Mouse (Mus musculus) splenic B cell, adult 2 months (primary cell): Measurements from ENCODE around the gene Klhdc1.

Source experiments
- DNase-seq: peaks from one replicate; pipeline ENCODE4 v3.0.0-alpha.2; 2011; ENCODE audit warnings: low read depth, low spot score
- H3K27me3 ChIP-seq: 2 replicates; pipeline ENCODE4 v1.6.1; 2012; ENCODE audit warnings: mild to moderate bottlenecking, low read length, moderate library complexity, mixed read lengths; ENCODE audit not compliant: control insufficient read depth, poor library complexity, insufficient read depth, severe bottlenecking
- H3K36me3 ChIP-seq: 2 replicates; pipeline ENCODE4 v1.6.1; 2012; ENCODE audit warnings: mild to moderate bottlenecking, low read length, moderate library complexity, mixed read lengths; ENCODE audit not compliant: control insufficient read depth, poor library complexity, insufficient read depth, severe bottlenecking

The Klhdc1 gene

DNA sequence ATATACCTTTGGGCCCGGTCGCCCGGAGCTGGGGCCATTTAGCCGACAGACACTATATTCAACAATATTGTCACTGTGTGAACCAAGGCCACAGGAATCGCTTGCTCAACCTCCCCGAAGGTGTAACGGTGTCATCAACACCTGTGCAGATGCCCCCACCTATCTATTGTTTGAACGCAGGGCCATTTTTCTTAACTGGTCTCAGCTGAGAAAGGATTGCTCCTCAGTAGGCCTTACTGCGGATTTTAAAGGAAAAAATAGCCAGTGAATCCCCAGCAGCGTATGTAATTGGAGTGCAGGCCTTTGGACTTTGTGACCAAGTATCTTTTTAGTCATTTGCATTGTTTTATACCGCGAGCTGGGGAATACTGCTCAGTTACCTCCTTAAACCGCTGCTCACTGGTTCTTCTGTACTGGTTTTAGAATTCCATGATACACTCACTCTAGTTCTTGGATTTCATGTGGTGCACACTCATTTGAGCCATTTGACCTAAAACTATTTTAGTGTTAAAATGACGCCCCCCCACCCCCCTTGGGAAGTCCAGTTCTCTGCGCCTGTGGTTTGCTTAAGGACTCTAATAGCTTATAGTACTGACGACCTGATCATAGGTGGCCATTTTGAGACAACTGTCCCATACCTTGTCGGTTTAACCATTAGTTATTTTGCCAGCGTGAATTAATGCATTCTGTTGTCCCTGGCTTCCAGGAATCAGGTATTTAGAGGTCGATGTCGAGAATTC is 56.6 kb downstream of the Klhdc1 start:
- Histone ChIP-seq H3K36me3 (no peaks in the 10 kb centered on the region), H3K27me3 (no peaks in the 10 kb centered on the region)
- no peak for DNase-seq

DNA sequence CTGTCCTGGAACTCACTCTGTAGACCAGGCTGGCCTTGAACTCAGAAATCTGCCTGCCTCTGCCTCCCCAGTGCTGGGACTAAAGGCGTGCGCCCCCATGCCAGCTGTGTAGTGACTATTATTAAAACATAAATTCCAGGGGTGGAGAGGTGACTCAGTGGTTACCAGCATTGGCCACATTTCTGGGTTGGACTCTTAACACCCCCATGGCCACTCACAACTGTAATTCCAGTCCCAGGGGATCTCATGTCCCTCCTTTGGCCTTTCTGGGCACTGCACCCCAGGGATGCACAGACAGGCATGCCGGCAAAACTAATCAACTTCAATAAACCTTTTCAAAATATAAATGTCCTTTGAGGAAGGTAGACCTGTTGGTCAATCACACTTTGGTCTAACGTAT is 57.3 kb downstream of the Klhdc1 start:
- DNase-seq: no peak
- Histone ChIP-seq H3K27me3 (no peaks in the 10 kb centered on the region), H3K36me3 (no peaks in the 10 kb centered on the region)

DNA sequence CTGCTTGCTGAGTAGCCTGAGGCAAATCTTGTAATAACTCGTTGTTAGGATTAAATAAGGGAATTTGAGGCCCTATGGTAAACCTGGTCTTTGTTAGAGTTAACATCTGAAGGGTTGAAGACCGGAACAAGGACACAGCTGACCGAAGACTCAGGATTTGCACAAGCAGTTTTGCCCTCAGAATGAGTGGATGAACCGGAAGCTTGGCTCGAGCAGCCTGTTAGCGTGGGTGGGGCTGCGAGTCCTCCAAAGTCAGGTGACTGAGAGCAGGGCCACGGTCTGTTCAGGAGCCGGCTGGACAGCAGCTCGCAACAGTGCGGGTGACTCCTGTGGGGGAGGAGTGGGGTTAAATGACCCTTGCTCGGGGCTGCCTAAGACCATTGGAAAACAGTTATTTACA is 58.3 kb downstream of the Klhdc1 start:
- no peak for DNase-seq
- Histone ChIP-seq H3K36me3 (no peaks in the 10 kb centered on the region), H3K27me3 (no peaks in the 10 kb centered on the region)

DNA sequence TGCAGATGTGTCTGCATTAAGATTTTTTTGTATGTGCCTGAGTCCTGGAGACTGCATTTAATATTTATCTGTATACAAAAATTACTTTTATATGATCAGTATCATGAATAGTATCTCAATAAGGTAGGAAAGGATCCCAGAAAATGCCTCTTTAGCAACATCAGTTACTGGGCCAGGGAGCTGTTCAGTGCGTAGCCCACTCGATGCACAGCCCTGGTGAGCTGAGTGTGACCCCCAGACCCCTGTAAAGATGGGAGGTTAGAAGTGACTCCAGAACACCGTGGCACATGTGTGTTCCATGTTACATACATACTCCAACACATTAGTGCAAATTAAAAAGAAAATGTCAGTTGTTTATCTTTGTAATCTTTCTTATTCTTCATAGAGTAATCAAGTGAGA is 58.9 kb downstream of the Klhdc1 start:
- DNase-seq: no peak
- no peaks in the 10 kb centered on the region for H3K27me3 ChIP-seq
- H3K36me3 ChIP-seq: no peaks in the 10 kb centered on the region; the same call in 1 of the 2 replicates

DNA sequence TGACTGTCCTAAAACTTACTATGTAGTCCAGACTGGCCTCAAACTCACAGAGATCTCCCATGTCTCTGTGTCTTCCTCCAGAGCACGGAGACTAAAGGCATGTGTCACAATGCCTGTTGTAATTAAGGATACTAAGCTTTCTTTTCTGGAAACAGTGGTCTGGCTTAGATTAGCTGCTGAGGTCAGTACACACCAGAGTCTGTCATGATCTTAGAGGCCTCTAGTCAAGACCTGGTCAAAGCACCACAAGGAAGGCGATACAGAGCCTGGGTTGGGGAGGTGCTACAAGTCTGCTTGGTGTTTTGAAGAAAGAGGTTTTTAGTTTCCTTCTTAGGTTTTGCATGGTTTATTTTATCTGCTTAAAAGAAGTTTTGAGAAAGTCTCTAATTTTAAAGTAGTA is 59.4 kb downstream of the Klhdc1 start:
- no peaks in the 10 kb centered on the region for H3K27me3 ChIP-seq
- no peak for DNase-seq
- H3K36me3 ChIP-seq: peaks cover 5% of the 10 kb centered on the region

DNA sequence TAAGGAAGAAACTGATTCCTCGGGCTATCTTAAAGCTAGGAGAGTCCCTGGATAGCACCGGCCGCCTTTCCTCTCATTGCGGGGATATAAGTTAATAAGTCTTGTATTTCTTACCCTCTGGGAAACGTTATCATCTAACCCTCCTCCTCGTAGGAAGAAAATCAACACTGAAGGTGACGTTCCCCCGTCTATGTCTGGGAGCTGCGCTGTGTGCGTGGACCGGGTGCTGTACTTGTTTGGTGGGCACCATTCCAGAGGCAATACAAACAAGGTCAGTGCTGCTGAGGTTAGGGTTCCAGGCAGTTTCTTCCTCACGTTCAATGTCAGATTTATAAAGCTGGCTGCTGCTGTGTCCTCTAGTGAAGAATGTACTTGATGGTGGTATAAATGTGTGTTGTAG is 61.2 kb downstream of the Klhdc1 start:
- DNase-seq: no peak
- Histone ChIP-seq H3K27me3 (no peaks in the 10 kb centered on the region), H3K36me3 (peaks cover 5% of the 10 kb centered on the region)

DNA sequence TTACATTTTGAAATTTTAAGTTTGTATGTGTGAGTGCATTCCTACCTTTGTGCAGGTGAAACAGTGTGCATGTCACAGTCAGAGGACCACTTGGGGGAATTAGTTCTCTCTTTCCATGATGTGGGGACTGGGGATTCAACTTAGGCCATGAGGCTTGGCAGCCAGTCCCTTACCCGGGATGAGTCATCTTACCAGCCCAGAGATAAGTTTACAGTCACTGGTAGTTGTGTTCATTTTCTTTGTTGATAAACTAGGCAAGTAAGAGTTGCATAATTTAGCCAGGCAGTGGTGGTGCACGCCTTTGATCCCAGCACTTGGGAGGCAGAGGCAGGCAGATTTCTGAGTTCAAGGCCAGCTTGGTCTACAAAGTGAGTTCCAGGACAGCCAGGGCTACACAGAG is 63.1 kb downstream of the Klhdc1 start:
- no peak for DNase-seq
- Histone ChIP-seq H3K36me3 (peaks cover 6% of the 10 kb centered on the region), H3K27me3 (no peaks in the 10 kb centered on the region)

DNA sequence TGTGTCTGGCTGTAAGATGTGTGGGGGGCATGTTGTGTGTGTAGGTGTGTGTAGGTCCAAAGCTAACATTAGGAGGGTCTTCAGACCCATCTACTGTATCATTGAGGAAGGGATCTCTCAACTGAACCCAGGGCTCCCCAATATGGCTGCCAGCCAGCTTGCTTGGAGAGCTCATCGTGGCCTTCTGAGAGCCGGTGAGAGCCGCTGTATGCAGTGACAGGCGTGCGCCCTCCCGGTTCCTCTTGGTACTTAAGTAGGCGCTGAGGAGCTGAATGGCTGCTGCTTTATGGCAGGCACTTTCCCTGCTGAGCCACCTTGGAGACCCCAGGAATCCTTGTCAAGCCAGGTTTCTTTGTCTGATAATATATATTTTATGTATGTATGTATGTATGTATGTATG is 65.4 kb downstream of the Klhdc1 start:
- H3K27me3 ChIP-seq: no peaks in the 10 kb centered on the region
- H3K36me3 ChIP-seq: peaks cover 12% of the 10 kb centered on the region
- DNase-seq: no peak

DNA sequence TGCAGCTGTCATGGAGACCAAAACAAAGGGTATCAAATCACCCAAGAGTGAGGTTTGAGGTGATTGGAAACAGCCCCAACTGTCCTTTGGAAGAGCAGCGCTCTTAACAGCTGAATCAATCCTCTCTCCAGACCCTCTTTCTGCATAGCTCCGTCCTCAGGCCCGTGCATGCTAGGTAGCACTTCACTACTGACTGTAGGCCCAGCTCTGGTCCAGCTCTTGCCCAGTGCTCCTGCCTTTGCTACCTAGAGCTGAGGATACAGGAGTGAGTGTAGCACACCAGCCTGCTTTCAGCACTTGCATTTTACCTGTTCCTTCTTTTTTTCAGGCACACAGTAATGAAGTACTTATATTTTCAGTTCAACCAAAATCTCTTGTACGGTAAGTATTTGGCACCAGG is 68.7 kb downstream of the Klhdc1 start:
- no peak for DNase-seq
- no peaks in the 10 kb centered on the region for H3K27me3 ChIP-seq
- peaks cover 16% of the 10 kb centered on the region for H3K36me3 ChIP-seq

DNA sequence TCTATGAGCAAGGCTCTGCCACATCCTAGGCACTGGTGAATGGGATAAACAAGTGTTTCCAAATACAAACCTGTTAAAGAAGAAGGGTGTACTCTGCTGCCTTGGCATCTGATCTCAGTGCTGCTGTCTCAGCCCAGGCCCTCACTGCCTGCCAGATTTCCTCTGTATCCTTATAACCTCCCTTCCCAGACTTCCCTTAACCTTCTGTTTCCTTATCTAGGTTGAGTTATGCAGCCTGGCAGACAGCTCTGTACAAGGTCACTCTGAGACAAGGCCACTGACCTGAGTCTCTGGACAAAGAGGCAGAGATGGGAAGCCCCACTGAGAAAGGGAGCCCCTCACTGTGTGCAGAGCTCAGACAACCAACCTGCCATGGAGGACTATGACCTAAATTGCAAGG is 77.5 kb downstream of the Klhdc1 start:
- Histone ChIP-seq H3K27me3 (no peaks in the 10 kb centered on the region), H3K36me3 (peaks cover 12% of the 10 kb centered on the region)
- no peak for DNase-seq

DNA sequence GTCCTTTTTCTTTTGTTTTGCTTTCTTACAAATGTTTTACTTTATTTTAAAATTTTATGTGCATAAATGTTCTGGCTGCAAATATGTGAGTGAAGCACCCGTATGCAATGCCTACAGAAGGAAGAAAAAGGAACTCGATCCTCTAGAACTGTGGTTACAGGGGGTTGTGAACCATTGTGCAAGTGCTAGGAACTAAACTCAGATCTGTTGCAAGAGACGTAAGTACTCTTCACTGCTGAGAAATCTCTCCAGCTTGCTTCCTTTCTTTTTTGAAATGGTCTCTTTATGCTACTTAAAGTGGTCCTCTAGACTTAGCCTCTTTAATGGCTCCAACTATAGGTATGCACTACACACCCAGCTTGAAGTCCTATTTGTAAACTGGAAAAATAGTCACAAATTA is 90.2 kb downstream of the Klhdc1 start:
- peaks cover 11% of the 10 kb centered on the region for H3K36me3 ChIP-seq
- no peak for DNase-seq

DNA sequence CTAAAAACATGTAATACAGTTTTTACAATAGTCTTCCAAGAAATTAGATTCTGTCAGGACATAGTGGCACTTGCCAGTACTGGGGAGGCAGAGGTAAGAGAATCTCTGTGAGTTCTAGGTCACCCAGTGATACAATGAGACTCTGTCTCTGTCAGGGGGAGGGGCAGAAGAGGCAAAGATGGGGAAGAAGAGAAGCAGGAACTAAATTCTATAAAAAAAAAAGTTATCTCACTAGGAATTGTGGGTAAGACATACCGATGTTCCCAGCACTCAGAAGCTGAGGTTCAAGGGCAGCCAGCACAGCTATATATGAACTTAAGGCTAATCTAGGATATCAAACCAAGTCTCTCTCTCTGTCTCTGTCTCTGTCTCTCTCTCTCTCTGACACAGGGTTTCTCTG is 91.2 kb downstream of the Klhdc1 start:
- no peaks in the 10 kb centered on the region for H3K27me3 ChIP-seq

More for the DNA sequence above, 90.2 kb downstream of the Klhdc1 start:
- no peaks in the 10 kb centered on the region for H3K27me3 ChIP-seq

DNA sequence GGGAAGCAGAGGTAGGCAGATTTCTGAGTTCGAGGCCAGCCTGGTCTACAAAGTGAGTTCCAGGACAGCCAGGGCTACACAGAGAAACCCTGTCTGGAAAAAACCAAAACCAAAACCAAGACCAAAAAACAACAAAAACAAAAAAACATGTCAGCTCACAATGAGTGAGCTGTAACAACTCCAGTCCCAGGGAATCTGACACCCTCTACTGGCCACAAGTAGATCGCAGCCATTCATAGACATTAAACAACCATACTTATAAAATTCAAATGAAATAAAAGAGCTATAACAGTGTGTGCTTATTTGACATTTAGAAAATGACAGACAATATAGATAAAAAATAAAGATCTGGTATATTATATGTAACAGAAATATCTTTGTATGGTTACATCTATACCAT is 92.6 kb downstream of the Klhdc1 start:
- DNase-seq: peak; percentile 65

More for the DNA sequence above, 91.2 kb downstream of the Klhdc1 start:
- H3K36me3 ChIP-seq: peaks cover 11% of the 10 kb centered on the region
- no peak for DNase-seq

More for the DNA sequence above, 92.6 kb downstream of the Klhdc1 start:
- no peaks in the 10 kb centered on the region for H3K27me3 ChIP-seq
- H3K36me3 ChIP-seq: peaks cover 11% of the 10 kb centered on the region
